Mouse (Mus musculus) kidney, embryonic 14.5 days (tissue): ENCODE data around the gene Wnt10b. TPM values are rescaled to one million over a fixed set of nuclear protein-coding genes. Genes with fewer than 3 reads are reported as not detected.
"Not testable (repeated sequence)": the region's sequence is repeated elsewhere in the genome, so short reads cannot be mapped to it uniquely, and the experiment has no call there.

Experiments used
- ATAC-seq: fragments of 200-750 bp; cut with Nextera tagmentation; 2 replicates; pipeline ENCODE4 v1.8.0; 2017; ENCODE audit warnings: moderate number of reproducible peaks, mild to moderate bottlenecking, moderate TSS enrichment, moderate library complexity; ENCODE audit not compliant: low FRiP score, low TSS enrichment
- H3K27ac ChIP-seq: fragments of 300-500 bp; sonication (generic); 2 replicates; pipeline ENCODE4 v1.5.1; 2014; ENCODE audit warnings: low read depth, mild to moderate bottlenecking, low read length, moderate library complexity, mixed read lengths
- H3K27me3 ChIP-seq: fragments of 300-500 bp; sonication (generic); 2 replicates; pipeline ENCODE4 v1.6.1; 2014; ENCODE audit warnings: mild to moderate bottlenecking, low read length; ENCODE audit not compliant: control insufficient read depth, insufficient read depth
- H3K36me3 ChIP-seq: fragments of 300-500 bp; sonication (generic); 2 replicates; pipeline ENCODE4 v1.6.1; 2014; ENCODE audit warnings: low read length, mixed read lengths; ENCODE audit not compliant: control insufficient read depth, insufficient read depth
- H3K4me1 ChIP-seq: fragments of 300-500 bp; sonication (generic); 2 replicates; pipeline ENCODE4 v1.6.1; 2014; ENCODE audit warnings: low read length, mixed read lengths; ENCODE audit not compliant: control insufficient read depth, insufficient read depth
- H3K4me2 ChIP-seq: fragments of 300-500 bp; sonication (generic); replicated peaks from 2 replicates; pipeline ENCODE4 v1.6.1; 2014; ENCODE audit warnings: low read depth, mild to moderate bottlenecking, low read length
- H3K4me3 ChIP-seq: fragments of 300-500 bp; sonication (generic); 2 replicates; pipeline ENCODE4 v1.5.1; 2014; ENCODE audit warnings: mild to moderate bottlenecking, low read length
- H3K9ac ChIP-seq: fragments of 300-500 bp; sonication (generic); 2 replicates; pipeline ENCODE4 v1.6.1; 2014; ENCODE audit warnings: low read depth, mild to moderate bottlenecking, low read length, moderate library complexity
- H3K9me3 ChIP-seq: fragments of 300-500 bp; sonication (generic); 2 replicates; pipeline ENCODE4 v1.6.1; 2016; ENCODE audit warnings: low read length; ENCODE audit not compliant: control insufficient read depth
- WGBS: fragments of 180-500 bp; shearing (Covaris S2); extraction: QIAGEN DNeasy Blood & Tissue Kit; methylation state at CpG from one replicate; pipeline ENCODE4 v1.1.7; 2014; 5-methylcytosine and 5-hydroxymethylcytosine counted together
- polyA plus RNA-seq: library from polyadenylated mRNA; unstranded; fragments of >200 nt; fragmentation: Nextera tagmentation; extraction: Ambion mirVana; gene quantifications from 2 replicates; pipeline ENCODE4 v1.2.1, GENCODE M21; 2014

Wnt10b gene
- polyA plus RNA-seq, 1 experiment from 2014 or later, result not detected

DNA sequence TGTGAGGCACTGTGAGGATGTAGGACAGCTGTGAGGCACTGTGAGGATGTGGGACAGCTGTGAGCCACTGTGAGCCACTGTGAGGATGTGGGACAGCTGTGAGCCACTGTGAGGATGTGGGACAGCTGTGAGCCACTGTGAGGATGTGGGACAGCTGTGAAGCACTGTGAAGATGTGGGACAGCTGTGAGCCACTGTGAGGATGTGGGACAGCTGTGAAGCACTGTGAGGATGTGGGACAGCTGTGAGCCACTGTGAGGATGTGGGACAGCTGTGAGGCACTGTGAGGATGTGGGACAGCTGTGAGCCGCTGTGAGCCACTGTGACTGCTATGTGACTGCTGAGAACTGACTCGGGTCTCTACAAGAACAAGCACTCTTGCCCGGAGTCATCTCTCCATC, 34.1 kb downstream of the Wnt10b start:
- H3K9ac ChIP-seq, H3K4me2 ChIP-seq, H3K27ac ChIP-seq, H3K4me3 ChIP-seq, H3K27me3 ChIP-seq, ATAC-seq, H3K4me1 ChIP-seq, H3K9me3 ChIP-seq: not testable (repeated sequence)
- WGBS, result 88% methylated on average over 3 of the region's 3 CpGs
- peaks cover 41% of the 10 kb centered on the region for H3K36me3 ChIP-seq

DNA sequence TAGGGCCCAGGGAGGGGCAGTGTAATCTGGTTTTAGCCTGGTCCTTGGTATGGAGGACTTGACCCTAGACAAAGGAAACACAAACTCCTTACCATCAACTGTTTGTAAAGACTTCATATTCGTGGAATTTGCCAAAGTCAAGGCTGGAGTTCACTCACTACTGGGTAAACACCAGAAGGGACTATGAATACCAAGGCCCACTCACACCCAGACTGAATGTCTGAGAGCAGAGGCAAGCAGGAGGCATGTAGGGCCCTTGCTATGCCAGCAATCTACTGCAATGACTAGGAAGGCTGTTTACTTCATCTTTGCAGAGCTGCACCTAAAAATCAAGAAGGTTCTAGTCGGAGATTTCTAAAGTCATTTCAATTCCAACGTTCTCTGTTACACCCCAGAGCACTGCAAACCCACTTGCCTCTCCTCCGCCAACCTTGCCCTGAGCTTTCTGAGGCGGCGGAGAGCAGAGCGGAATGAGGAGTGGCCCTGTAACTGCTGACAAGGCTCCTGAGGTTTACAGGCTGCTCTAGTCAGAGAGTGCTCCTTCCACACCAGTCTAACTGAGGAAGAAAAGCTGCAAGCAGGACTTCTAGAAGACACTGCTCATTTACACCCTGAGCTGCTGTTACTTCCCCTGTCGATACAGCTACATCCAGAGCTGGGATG, 35.1 kb downstream of the Wnt10b start:
- Histone ChIP-seq H3K27ac (no peak overlapping the region), H3K4me2 (no peak overlapping the region), H3K9ac (no peak overlapping the region), H3K9me3 (no peaks in the 10 kb centered on the region), H3K4me1 (no peaks in the 10 kb centered on the region), H3K36me3 (peaks cover 46% of the 10 kb centered on the region), H3K4me3 (no peak overlapping the region), H3K27me3 (no peaks in the 10 kb centered on the region)
- WGBS, result 82% methylated on average over 8 of the region's 8 CpGs
- no peak for ATAC-seq

DNA sequence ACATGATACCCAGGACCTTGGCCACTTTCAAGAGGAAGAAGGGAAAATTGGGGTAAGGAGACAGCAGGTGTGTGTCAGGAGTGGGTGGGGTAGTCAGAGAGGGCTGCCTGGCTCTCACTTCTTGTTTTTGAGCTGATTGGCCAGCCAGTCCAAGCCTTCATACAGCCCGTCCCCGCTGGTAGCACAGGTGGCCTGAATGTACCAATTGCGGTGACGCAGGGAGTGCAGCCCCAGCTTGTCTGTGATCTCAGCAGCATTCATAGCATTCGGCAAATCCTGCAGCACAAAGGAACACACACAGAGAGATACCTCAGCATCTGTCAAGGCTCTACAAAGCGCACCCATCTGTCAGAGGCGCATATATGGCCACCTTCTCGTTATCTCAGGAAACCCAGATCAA, 37.7 kb downstream of the Wnt10b start:
- H3K9me3 ChIP-seq, result no peaks in the 10 kb centered on the region
- no peaks in the 10 kb centered on the region for H3K4me1 ChIP-seq
- H3K4me2 ChIP-seq, result no peak overlapping the region
- no peak overlapping the region for H3K9ac ChIP-seq
- H3K36me3 ChIP-seq, result peaks cover 67% of the 10 kb centered on the region
- no peak overlapping the region for H3K4me3 ChIP-seq
- WGBS, result 92% methylated on average over 8 of the region's 8 CpGs
- H3K27me3 ChIP-seq, result no peaks in the 10 kb centered on the region
- ATAC-seq, result no peak
- H3K27ac ChIP-seq, result no peak overlapping the region

DNA sequence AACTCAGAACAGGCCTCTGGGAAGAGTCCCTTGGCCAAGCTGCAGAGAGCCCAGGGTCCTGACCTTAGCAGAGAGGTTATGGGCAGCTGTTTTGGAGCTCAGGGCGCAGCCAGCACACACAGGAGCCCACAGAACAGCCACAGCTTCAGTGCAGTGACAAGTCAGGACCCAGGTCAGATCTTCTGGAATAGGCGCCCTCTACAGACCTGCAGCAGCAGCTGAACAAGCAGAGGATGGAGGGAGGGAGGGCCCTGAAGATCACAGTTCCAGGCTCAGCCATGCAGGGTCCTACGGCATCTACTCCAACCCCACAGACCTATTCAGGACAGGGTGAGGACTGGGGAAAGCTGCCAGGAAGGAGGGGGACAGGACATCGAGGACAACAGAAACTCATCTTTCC, 39.2 kb downstream of the Wnt10b start:
- no peaks in the 10 kb centered on the region for H3K9me3 ChIP-seq
- H3K9ac ChIP-seq, result no peak overlapping the region
- H3K27ac ChIP-seq, result no peak overlapping the region
- H3K27me3 ChIP-seq, result no peaks in the 10 kb centered on the region
- WGBS, result 72% methylated on average over 4 of the region's 4 CpGs
- no peak overlapping the region for H3K4me2 ChIP-seq
- 0 out of 2 replicates have a peak, but pooled peaks cover under 1% of the 10 kb centered on the region for H3K4me1 ChIP-seq
- H3K4me3 ChIP-seq, result no peak overlapping the region
- ATAC-seq, result no peak
- peaks cover 64% of the 10 kb centered on the region for H3K36me3 ChIP-seq

DNA sequence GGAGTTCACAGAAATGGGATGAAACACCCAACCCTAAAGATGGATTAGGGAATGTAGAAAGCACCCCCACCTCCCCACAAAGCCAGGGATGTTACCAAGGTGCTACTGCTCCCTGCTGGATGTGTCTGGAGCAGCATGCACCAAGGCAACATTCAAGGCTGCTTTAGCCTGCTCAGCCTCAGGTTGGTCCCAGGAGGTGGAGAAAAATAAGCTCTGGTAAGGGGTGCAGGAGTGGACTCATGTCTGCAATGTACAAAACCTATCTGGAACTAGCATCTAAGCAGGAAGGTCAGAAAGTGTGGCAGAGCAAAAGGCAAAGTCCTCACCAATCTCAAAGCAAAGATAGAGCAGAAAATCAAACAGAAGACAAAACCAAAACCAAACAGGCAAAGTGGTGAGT, 40.1 kb downstream of the Wnt10b start:
- H3K9me3 ChIP-seq, result no peaks in the 10 kb centered on the region
- H3K9ac ChIP-seq, result no peak overlapping the region
- no peaks in the 10 kb centered on the region for H3K27me3 ChIP-seq
- no peak overlapping the region for H3K27ac ChIP-seq
- no peak overlapping the region for H3K4me2 ChIP-seq
- peaks cover 62% of the 10 kb centered on the region for H3K36me3 ChIP-seq
- no peak overlapping the region for H3K4me3 ChIP-seq
- ATAC-seq, result no peak
- 0 out of 2 replicates have a peak, but pooled peaks cover 3% of the 10 kb centered on the region for H3K4me1 ChIP-seq

DNA sequence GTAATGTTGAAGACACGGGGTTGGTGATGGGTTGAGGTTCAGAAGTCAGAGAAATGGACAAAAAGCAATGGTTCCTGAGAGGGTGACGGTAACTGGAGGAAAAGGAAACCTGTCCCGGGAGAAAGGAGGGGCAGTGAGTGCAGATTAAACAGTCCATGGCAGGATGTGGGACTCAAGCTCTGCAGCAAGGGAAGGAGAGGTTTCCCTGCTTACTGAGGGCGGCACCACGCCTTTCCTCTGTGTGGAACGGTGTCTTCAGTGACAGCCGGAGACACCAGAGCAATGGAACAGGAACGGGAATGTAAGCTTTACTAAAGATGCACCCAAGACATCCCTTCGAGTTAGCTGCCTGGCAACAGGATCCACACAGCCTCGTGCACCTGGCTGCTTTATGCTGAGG, 41.4 kb downstream of the Wnt10b start:
- Histone ChIP-seq H3K4me2 (no peak overlapping the region), H3K4me3 (no peak overlapping the region), H3K27ac (no peak overlapping the region), H3K9me3 (no peaks in the 10 kb centered on the region), H3K36me3 (peaks cover 53% of the 10 kb centered on the region), H3K4me1 (0 out of 2 replicates have a peak, but pooled peaks cover 3% of the 10 kb centered on the region), H3K9ac (no peak overlapping the region), H3K27me3 (no peaks in the 10 kb centered on the region)
- ATAC-seq, result no peak
- 89% methylated on average over 10 of the region's 10 CpGs for WGBS

DNA sequence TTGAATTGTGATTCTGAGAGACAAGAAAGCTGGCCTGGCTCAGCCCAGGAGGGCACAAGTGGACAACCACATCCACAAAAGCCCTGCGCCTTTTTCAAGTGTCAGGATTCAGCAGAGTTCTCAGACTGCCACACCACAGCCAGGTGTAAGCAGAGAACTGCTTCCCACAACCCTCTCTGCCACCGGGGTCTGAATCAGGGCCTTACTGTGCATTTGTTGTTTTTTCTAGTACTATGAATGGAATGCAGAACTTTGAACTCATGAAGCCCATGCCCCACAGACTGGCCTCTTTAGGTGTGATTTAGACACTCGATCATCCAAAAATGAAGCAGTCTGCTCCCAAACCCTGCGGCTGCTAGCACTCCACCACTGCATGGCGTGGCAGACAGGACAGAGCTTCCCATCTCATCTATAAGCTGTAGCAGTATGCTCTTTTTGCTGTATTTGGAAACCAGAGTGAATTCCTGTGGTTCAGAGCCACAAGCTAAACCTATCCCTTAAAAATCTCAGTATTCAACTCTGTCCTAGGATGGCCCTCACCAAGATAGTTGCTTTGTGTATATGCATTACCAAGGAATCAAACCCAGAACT, 43.9 kb downstream of the Wnt10b start:
- H3K36me3 ChIP-seq, result peaks cover 29% of the 10 kb centered on the region
- H3K27me3 ChIP-seq, result no peaks in the 10 kb centered on the region
- 78% methylated on average over 5 of the region's 5 CpGs for WGBS
- no peak overlapping the region for H3K4me3 ChIP-seq
- H3K4me2 ChIP-seq, result no peak overlapping the region
- peak overlapping the region; percentile 28; the same call in 1 of the 2 replicates for H3K9ac ChIP-seq
- H3K27ac ChIP-seq, result no peak overlapping the region
- H3K9me3 ChIP-seq, result no peaks in the 10 kb centered on the region
- ATAC-seq, result no peak
- 0 out of 2 replicates have a peak, but pooled peaks cover 3% of the 10 kb centered on the region for H3K4me1 ChIP-seq

DNA sequence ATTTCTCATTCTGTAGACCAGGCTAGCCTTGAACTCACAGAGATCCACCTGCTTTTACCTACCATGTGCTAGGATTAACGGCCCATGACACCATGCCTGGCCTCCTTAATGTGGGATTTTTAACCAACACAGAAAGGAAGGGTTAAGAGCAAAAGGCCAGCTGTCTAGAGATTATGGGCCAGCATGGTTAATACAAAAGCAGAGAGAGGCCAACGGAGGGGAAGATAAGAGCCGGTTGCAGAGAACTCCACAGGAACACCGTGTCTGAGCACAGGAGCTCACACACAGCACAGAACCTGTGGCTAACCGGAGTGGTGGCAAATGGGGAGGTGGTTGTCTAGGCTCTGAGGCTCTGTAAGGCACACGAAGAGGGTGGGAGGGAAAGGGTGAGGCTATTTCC, 44.6 kb downstream of the Wnt10b start:
- Histone ChIP-seq H3K4me2 (no peak overlapping the region), H3K27ac (no peak overlapping the region), H3K9me3 (no peaks in the 10 kb centered on the region), H3K4me3 (no peak overlapping the region), H3K27me3 (no peaks in the 10 kb centered on the region), H3K4me1 (0 out of 2 replicates have a peak, but pooled peaks cover 3% of the 10 kb centered on the region), H3K36me3 (peaks cover 22% of the 10 kb centered on the region), H3K9ac (no peak overlapping the region)
- WGBS, result 60% methylated on average over 6 of the region's 6 CpGs
- ATAC-seq, result no peak

DNA sequence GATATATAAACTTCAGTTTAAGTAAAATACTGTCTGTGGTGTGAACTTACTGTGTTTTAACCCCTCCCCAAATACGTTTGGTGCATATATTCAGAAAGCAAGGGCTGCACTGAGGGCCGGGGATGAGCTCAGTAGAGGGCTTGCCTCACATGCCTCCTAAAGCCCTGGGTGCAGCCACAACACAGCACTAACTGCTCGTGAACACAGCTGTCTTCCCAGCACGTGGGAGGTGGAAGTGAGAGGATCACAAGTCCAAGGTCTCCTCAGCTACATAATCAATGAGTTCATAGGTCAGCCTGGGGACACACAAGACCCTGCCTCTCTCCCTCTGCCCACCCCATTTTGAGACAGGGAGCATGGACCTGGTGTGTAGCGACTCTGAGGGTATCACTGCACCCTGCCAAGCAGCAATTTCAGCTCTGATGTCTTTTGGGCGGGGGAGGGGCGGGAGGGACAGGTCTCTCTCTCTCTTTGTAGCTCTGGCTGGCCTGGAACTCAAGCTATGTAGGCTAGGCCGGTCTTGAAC, 45.9 kb downstream of the Wnt10b start:
- Histone ChIP-seq H3K4me3 (no peak overlapping the region), H3K27ac (no peak overlapping the region), H3K9ac (no peak overlapping the region), H3K4me2 (no peak overlapping the region), H3K27me3 (no peaks in the 10 kb centered on the region), H3K36me3 (peaks cover 18% of the 10 kb centered on the region), H3K4me1 (peaks cover 12% of the 10 kb centered on the region; the same call in 1 of the 2 replicates), H3K9me3 (no peaks in the 10 kb centered on the region)
- no peak for ATAC-seq
- 48% methylated on average over 8 of the region's 8 CpGs for WGBS
